Mouse (Mus musculus) ES-Bruce4 (cell line): ENCODE data around the gene Adamtsl1. TPM values are rescaled to one million over a fixed set of nuclear protein-coding genes. Genes with fewer than 3 reads are reported as not detected.

Source experiments
- H3K27ac ChIP-seq: 2 replicates; pipeline ENCODE4 v1.5.1; 2012; ENCODE audit warnings: low read length, inconsistent platforms; ENCODE audit not compliant: insufficient read depth
- H3K27me3 ChIP-seq: 2 replicates; pipeline ENCODE4 v1.6.1; 2012; ENCODE audit warnings: mild to moderate bottlenecking, low read length, inconsistent platforms; ENCODE audit not compliant: control insufficient read depth, poor library complexity, insufficient read depth, severe bottlenecking
- H3K36me3 ChIP-seq: 2 replicates; pipeline ENCODE4 v1.6.1; 2012; ENCODE audit warnings: inconsistent platforms, mild to moderate bottlenecking, low read length, moderate library complexity; ENCODE audit not compliant: control insufficient read depth, poor library complexity, insufficient read depth, severe bottlenecking
- H3K4me1 ChIP-seq: one replicate; pipeline ENCODE4 v1.8.1; 2011; ENCODE audit warnings: low read length; ENCODE audit not compliant: control insufficient read depth, insufficient read depth
- H3K4me3 ChIP-seq: 2 replicates; pipeline ENCODE4 v1.5.1; 2011; ENCODE audit warnings: low read depth, mild to moderate bottlenecking, low read length
- H3K9ac ChIP-seq: 2 replicates; pipeline ENCODE4 v1.6.1; 2012; ENCODE audit warnings: low read depth, mild to moderate bottlenecking, inconsistent platforms; ENCODE audit not compliant: poor library complexity, severe bottlenecking
- H3K9me3 ChIP-seq: replicated peaks from 2 replicates; pipeline ENCODE4 v1.6.1; 2012; ENCODE audit warnings: mild to moderate bottlenecking, low read length, inconsistent platforms; ENCODE audit not compliant: control insufficient read depth, poor library complexity, insufficient read depth, severe bottlenecking
- CTCF ChIP-seq: IDR thresholded peaks from one replicate; pipeline ENCODE4 v1.8.1; 2011; ENCODE audit warnings: low read depth, low read length
- EP300 ChIP-seq: IDR thresholded peaks from 2 replicates; pipeline ENCODE4 v1.6.1; 2011; ENCODE audit warnings: low read depth, low read length; ENCODE audit not compliant: insufficient read depth
- POLR2A ChIP-seq: IDR thresholded peaks from one replicate; pipeline ENCODE4 v1.8.1; 2011; ENCODE audit warnings: low read length; ENCODE audit not compliant: insufficient read depth
- polyA plus RNA-seq: library from polyadenylated mRNA; stranded (reverse); fragments of >200 nt; gene quantifications from 2 replicates; pipeline ENCODE4 v1.2.4, GENCODE M21; 2011; ENCODE audit warnings: low read depth; ENCODE audit not compliant: missing spikeins, insufficient read depth, insufficient read length

Adamtsl1 gene
- polyA plus RNA-seq, 1 experiment: 2.0 TPM

- no peaks in the 10 kb centered on the region for H3K36me3 ChIP-seq
- H3K27ac ChIP-seq: no peak overlapping the region
- H3K27me3 ChIP-seq: no peaks in the 10 kb centered on the region
- no peak for TF ChIP-seq POLR2A
- no peak for TF ChIP-seq CTCF
- no peak for TF ChIP-seq EP300
- H3K9ac ChIP-seq: no peak overlapping the region
- no peak overlapping the region for H3K4me3 ChIP-seq
- H3K9me3 ChIP-seq: no peaks in the 10 kb centered on the region
- H3K4me1 ChIP-seq: no peaks in the 10 kb centered on the region
These were observed 882.8 kb downstream of the Adamtsl1 start for GRCm38 (mm10) chr4:86396672-86397288.

- H3K27ac ChIP-seq: no peak overlapping the region
- H3K9me3 ChIP-seq: no peaks in the 10 kb centered on the region
- TF ChIP-seq EP300: no peak
- no peak for TF ChIP-seq POLR2A
- TF ChIP-seq CTCF: no peak
- H3K9ac ChIP-seq: no peak overlapping the region
- no peaks in the 10 kb centered on the region for H3K27me3 ChIP-seq
- no peaks in the 10 kb centered on the region for H3K36me3 ChIP-seq
- H3K4me3 ChIP-seq: no peak overlapping the region
- H3K4me1 ChIP-seq: no peaks in the 10 kb centered on the region
These were observed 883.5 kb downstream of the Adamtsl1 start for GRCm38 (mm10) chr4:86397470-86397869.

GRCm38 (mm10) chr4:86401116-86401515 is 887.1 kb downstream of the Adamtsl1 start:
- Histone ChIP-seq H3K4me3 (no peak overlapping the region), H3K27ac (no peak overlapping the region), H3K9me3 (no peaks in the 10 kb centered on the region), H3K27me3 (no peaks in the 10 kb centered on the region), H3K36me3 (no peaks in the 10 kb centered on the region), H3K4me1 (no peaks in the 10 kb centered on the region), H3K9ac (no peak overlapping the region)
- TF ChIP-seq EP300: no peak
- TF ChIP-seq CTCF: no peak
- TF ChIP-seq POLR2A: no peak

- Histone ChIP-seq H3K4me1 (no peaks in the 10 kb centered on the region), H3K27ac (no peak overlapping the region), H3K9me3 (no peaks in the 10 kb centered on the region), H3K27me3 (no peaks in the 10 kb centered on the region), H3K36me3 (no peaks in the 10 kb centered on the region), H3K4me3 (no peak overlapping the region), H3K9ac (no peak overlapping the region)
- no peak for TF ChIP-seq CTCF
- no peak for TF ChIP-seq EP300
- TF ChIP-seq POLR2A: no peak
These were observed 892.7 kb downstream of the Adamtsl1 start for GRCm38 (mm10) chr4:86406501-86407199.

GRCm38 (mm10) chr4:86407200-86407527 is 893.2 kb downstream of the Adamtsl1 start:
- no peak overlapping the region for H3K9ac ChIP-seq
- no peaks in the 10 kb centered on the region for H3K27me3 ChIP-seq
- H3K36me3 ChIP-seq: no peaks in the 10 kb centered on the region
- no peaks in the 10 kb centered on the region for H3K9me3 ChIP-seq
- H3K27ac ChIP-seq: no peak overlapping the region
- no peaks in the 10 kb centered on the region for H3K4me1 ChIP-seq
- H3K4me3 ChIP-seq: no peak overlapping the region
- no peak for TF ChIP-seq CTCF
- no peak for TF ChIP-seq EP300
- TF ChIP-seq POLR2A: no peak

- Histone ChIP-seq H3K27ac (no peak overlapping the region), H3K36me3 (no peaks in the 10 kb centered on the region), H3K4me3 (no peak overlapping the region), H3K4me1 (no peaks in the 10 kb centered on the region), H3K9ac (no peak overlapping the region), H3K9me3 (no peaks in the 10 kb centered on the region), H3K27me3 (no peaks in the 10 kb centered on the region)
- TF ChIP-seq CTCF (no peak), POLR2A (no peak), EP300 (no peak)
These were observed 894.4 kb downstream of the Adamtsl1 start for GRCm38 (mm10) chr4:86408421-86408820.
